Mouse (Mus musculus) liver, embryonic 14.5 days (tissue): ENCODE results near the gene Gm11146.

Experiments used
- CTCF ChIP-seq: IDR thresholded peaks from 2 replicates; pipeline ENCODE4 v1.5.1; 2016; ENCODE audit warnings: antibody characterized with exemption, low read depth, control low read depth
- EP300 ChIP-seq: IDR thresholded peaks from 2 replicates; pipeline ENCODE4 v1.6.1; 2016; ENCODE audit warnings: antibody characterized with exemption, low read depth

- TF ChIP-seq CTCF (no peak), EP300 (no peak)
These were observed 43.1 kb upstream of the Gm11146 start for GRCm38 (mm10) chr16:77644976-77645375.
